Mouse (Mus musculus) brain, embryonic 14.5 days (tissue): Measurements from ENCODE around the gene Sdf2l1.

Source experiments
- CTCF ChIP-seq: fragments of 200-500 bp; IDR thresholded peaks from 2 replicates; pipeline ENCODE4 v1.5.1; 2012; ENCODE audit warnings: inconsistent platforms, mild to moderate bottlenecking, moderate library complexity, borderline replicate concordance; ENCODE audit not compliant: insufficient read depth, insufficient read length; ENCODE audit errors: extremely low read depth
- POLR2A ChIP-seq: fragments of 200-500 bp; IDR thresholded peaks from 2 replicates; pipeline ENCODE4 v1.6.1; 2012; ENCODE audit warnings: mild to moderate bottlenecking, inconsistent platforms, borderline replicate concordance; ENCODE audit not compliant: poor library complexity, insufficient read depth, insufficient read length, severe bottlenecking; ENCODE audit errors: extremely low read depth

- TF ChIP-seq CTCF (no peak), POLR2A (no peak)
Observed at GRCm38 (mm10) chr16:17168049-17168448, 35.9 kb upstream of the Sdf2l1 start.
